Mouse (Mus musculus) neural tube, embryonic 10.5 days (tissue): ENCODE measurements at regions not wholly inside any gene's neighbourhood (a gene's known extent, or its start where the extent isn't known, plus 50 kb on each side); places are given as distances from the start of the nearest gene placed in this dataset.
A peak's percentile ranks its signal among the peaks of the same experiment; 100 is the strongest.

Experiments
- DNase-seq: peaks from one replicate; pipeline ENCODE4 v3.0.0-alpha.2; 2017; ENCODE audit warnings: low spot score; ENCODE audit errors: extremely low spot score

DNA sequence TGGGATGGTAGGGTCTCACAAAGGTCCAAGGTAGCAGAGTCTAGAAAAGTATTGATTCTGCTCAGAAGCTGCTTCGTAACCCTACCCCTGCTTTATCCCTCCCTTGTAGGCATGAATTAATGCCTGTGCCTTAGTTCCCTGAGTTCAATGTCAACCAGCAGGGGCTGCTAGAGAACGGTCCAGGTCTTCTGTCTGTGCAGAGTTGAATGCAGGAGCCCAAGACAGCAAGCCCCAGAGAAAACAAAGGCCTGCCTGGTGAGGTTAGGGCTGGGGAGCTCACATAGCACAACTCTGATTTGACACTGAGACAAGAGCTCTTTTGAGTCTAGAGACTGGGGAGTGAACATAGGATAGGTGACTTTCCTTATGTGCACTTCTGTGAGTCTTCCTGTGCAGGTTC lies 56.6 kb downstream of the Olig3 start:
- no peak for DNase-seq

GRCm38 (mm10) chr10:19413935-19414334 lies 57.6 kb downstream of the Olig3 start:
- peak; percentile 39 for DNase-seq

- DNase-seq: peak; percentile 22
Observed at GRCm38 (mm10) chr10:19414834-19415233, 58.5 kb downstream of the Olig3 start.

- DNase-seq: no peak
Observed at GRCm38 (mm10) chr10:19424030-19424429, 67.7 kb downstream of the Olig3 start.

DNA sequence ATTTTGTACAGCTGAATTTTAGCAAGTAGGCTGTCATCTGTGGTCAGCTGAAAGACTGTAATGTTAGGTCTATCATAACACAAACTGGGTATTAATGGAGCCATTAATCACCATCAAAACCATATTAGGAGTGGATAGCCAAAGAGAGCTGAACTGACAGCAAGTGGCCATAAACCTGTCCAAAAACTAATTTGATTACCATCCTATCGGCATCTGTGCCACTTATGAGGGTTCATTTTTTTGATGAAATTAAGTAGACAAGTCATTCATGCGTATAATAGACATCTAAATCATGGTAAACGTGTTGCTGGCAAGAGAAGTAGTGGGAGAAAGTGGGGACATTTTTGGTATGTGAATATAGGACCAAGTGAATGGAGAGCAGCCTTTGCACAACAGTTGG lies 68.6 kb downstream of the Olig3 start:
- no peak for DNase-seq

DNA sequence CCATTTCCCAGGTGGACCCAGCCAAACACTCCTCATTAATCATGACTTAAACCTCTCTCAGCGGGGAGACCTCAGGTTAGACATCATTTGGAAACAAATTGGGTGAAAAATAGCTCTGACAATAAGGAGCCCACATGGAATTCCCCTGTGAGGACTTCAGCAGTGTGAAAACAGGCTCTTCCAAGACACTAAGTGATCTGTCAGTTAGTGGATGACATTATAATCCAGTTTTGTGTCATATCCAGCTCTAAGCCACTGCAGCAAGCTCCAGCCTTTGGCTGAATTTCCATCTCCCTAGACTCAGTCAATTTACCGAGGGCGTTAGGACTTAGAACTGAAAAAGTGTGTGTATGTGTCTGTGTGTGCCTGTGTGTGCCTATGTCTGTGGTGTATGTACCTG lies 70.5 kb downstream of the Olig3 start:
- no peak for DNase-seq

- DNase-seq: no peak
Observed at GRCm38 (mm10) chr10:19432515-19432914, 76.2 kb downstream of the Olig3 start.

- DNase-seq: no peak
Observed at GRCm38 (mm10) chr10:19434661-19435060, 78.3 kb downstream of the Olig3 start.

GRCm38 (mm10) chr10:19441807-19442206 lies 85.5 kb downstream of the Olig3 start:
- peak; percentile 61 for DNase-seq

GRCm38 (mm10) chr10:19443516-19443915 lies 87.2 kb downstream of the Olig3 start:
- DNase-seq: peak; percentile 22

DNA sequence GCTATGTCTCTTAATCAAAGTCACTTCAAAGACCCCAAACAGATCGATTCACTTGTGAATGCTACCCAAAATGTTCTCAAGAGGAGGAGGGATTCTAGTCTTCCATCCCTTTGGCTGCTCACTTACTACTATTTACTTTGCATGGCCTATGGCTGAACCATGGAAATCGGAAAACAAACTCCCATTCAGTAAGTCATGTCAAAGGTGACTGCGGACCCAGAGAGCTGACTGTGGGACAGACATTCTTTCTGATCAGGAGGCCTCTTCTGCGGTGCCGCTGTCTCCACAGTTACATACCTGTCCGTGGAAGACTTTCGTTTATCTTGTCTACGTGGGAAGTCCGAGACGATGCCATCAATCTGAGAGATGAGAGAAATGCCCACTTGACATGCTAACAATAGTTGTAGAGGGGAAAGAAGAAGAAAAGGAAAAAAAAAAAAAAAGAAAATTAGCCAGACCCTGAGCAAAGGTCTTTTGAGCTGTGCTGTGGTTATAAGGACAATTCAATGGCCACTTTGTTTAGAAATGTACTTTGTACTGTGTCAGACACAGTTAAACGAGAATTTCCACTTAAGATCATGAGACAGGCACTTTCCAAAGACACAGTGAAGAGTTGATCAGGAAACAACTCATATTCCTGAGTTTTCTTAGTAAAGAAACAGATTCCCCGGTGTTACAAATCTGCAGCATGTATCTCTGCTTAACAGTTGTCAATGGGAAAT lies 92.7 kb downstream of the Olig3 start:
- DNase-seq: no peak

DNA sequence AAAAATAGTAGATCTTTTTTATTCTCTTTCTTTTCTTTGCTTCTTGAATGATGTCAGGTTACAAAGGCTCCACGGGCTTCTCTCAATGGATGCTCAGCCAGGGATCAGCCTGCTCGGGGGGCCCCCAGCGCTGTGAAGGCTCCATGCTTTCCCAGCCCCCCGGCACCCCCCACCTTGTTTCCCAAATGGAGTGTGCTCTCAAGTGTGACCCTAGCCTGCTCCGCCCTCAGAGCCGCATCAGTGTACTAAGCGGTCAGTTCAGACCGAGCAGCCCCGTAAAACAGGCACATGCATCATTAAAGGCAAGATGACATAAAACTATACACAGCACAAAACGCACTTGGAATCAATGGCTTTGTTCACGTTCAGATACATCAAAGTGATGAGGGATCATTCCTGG lies 102.7 kb downstream of the Olig3 start:
- DNase-seq: no peak

DNA sequence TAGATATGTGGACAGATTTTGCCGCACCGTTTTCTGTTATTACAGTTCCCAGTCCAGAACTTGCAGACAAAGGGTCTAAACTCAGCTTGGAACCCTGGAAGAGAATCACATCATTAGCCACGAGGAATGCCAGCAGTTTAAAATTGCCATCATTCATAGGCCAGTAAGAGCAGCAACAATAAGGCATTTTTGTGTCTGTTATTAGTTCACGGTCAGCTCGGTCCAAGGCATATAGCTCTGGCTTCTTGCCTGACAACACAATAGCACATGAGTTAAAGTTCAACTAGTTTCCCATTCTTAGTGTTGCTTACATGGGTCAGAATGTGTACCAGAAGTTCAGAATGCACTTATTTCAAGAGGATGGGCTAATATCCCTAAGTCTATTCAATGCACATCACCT lies 103.4 kb downstream of the Olig3 start:
- DNase-seq: no peak

- DNase-seq: no peak
Observed at GRCm38 (mm10) chr10:19460164-19460563, 103.8 kb downstream of the Olig3 start.

DNA sequence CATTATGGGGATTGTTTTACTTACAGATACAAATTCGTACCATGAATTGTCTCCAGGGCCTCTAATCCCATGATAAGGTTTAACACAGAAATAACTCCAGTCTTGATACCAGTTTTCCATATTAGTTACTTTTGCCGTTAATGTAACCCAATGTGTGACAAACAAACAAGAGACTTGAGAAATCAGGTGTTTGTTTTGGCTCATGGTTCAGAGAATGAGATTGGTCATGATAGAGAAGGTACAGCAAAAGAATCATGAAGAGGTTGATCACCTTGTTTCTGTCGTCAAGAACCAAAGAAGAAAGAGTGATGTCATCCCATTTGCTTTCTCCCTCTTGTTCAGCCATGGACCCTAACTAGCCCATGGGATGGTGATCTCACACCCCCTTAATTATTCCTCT lies 107.5 kb downstream of the Olig3 start:
- no peak for DNase-seq

DNA sequence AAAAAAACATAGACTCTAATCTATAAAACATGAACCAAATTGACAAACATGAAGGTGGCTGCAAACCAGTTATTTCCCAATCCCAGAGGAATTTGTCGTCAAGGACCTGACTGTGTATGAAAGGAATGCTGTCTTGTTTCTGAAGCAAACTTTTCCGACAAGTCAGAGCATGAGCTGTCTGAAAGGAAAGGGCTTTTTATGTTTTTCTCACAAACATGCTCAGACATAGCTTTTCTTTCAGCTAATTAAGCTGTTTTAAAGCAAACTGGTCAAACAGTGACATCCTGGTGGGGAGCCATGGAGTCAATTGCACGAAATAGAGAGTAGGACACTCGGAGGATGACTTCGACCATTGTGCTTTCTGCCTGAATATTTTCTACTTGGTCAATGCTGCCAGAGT lies 108.2 kb downstream of the Olig3 start:
- no peak for DNase-seq

DNA sequence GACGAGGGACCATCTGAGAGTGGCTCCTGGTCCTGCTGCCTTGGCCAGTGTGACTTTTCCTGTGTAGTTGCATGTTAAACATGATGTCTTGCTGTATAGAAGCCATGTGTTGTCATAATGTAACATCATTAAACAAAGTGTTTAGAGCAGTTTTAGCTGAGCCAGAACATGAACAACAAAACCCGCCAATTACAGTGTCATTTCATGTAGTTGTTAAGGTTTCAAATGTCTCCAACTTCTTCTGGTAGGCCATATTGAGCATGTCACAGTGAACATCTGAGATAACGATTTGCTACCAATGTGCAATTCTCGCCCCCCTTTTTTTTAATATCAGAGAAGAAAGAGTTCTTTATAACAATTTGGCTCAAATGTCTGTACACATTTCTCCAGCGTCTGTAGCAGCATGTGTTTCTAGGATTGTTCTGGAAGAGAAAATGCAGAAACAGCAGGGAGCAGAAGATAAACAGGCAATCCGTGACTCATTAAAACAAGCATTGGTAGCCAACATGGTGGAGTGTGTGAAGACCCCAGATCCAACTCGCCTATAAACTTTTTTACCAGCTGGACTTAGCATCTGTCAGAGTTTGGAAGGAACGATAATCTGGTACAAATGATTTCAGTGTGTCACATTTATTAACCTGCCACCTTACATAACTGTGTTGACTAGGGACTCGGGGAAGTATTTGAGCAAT lies 115.2 kb downstream of the Olig3 start:
- DNase-seq: no peak

GRCm38 (mm10) chr10:19472066-19472465 lies 115.7 kb downstream of the Olig3 start:
- DNase-seq: no peak

GRCm38 (mm10) chr10:19472949-19473535 lies 116.7 kb downstream of the Olig3 start:
- no peak for DNase-seq

DNA sequence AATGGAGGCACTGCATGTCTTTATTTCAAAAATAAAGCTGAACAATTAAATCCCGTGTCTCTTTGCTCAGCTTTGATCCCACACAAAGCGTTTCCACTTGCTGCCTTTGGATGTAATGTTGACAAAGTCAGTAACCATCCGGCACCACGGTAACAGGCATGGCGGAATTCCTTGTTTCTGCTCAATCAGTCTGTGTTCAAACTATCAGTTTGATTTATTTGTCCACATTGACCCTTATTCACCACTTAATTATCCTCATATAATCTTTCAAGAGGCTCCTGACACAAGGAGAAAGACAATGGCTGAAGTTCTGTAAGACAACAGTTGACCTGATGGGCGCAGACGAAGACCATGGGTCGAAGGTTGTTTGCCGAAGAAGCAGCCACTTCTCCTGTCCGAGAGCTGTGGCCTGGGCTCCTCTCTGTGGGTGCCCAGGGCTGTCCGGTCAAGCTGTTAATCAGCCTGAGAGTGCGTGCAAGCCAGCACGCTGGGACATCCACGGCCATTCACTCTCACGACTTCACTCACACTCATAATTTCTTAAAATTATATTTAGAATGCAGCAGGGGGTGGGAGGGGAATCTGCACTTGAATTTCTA lies 106.1 kb upstream of the Ifngr1 start:
- peak; percentile 51 for DNase-seq

GRCm38 (mm10) chr10:19490500-19490899 lies 101.2 kb upstream of the Ifngr1 start:
- DNase-seq: no peak
